Mouse (Mus musculus): Measurements from ENCODE around the gene Adra2b. TPM values are rescaled to one million over a fixed set of nuclear protein-coding genes. Genes with fewer than 3 reads are reported as not detected.

Gene Adra2b
- 0.36 and 0.57 TPM in 2 replicates for polyA plus RNA-seq (2015; fragmentation: Nextera tagmentation; extraction: Ambion mirVana)

DNA sequence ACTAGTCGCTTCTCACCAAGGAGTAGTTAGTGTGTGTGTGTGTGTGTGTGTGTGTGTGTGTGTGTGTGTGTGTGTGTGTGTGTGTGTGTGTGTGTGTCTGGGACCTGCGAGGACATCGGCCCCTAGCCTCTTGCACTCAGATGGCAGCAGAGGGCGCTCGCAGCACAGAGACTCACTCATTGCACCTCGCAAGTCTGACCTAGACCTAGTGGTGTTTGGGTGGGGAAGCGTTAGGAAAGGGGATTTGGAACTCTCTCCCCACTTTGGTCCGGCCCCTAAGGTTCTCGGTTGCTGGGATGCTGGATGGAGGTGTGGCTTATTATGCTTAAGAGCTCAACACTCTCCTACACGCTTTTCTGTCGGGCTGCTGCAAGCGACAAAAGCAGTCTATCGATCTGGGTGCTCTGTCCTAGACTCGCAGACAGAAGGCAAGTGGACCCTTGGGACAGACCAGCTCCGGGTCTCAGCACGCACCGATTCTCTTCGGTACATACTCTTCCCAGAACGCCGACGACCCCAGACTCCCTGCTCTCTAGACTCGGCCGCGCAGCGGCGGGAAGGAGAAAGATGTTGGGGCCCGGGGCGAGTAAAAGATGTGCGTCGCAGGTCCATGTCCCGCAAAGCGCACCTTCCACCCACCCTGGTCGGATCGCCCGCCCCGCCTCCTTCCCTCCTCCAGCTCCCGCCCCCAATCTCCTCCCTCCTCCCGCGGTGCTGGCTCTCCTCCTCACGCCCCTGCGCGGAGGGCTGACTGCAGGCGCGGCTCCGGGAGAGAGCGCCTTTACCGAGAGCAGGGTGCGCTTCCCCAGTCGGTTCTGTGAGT lies at the start of gene Adra2b:
Adra2b (plus strand) TSS at position 750 of the 823 bp plus-strand sequence.
- H3K9ac ChIP-seq (ENCODE audit: low read length), result peak within 1 kb of the TSS; percentile 45; the same call in 1 of the 2 replicates
- no peaks in the 10 kb centered on the region for H3K36me3 ChIP-seq (ENCODE audit: control insufficient read depth, insufficient read depth, low read length)
- H3K4me2 ChIP-seq (replicated peaks; ENCODE audit: low read depth), result peak within 1 kb of the TSS; percentile 78
- H3K9me3 ChIP-seq (ENCODE audit: control insufficient read depth, low read length), result no peaks in the 10 kb centered on the region
- DNase-seq (ENCODE audit: low spot score), result peak; percentile 89
- WGBS, result under 1% methylated on average over 43 of the region's 49 CpGs
- peaks cover 14% of the 10 kb centered on the region; the same call in 1 of the 2 replicates for H3K27me3 ChIP-seq (ENCODE audit: control insufficient read depth, insufficient read depth, low read length)
- peak; percentile 78 for ATAC-seq (ENCODE audit: low FRiP score, low TSS enrichment)
- no peaks in the 10 kb centered on the region for H3K4me1 ChIP-seq (replicated peaks; ENCODE audit: control insufficient read depth, insufficient read depth)
- peak; percentile 91 for TF ChIP-seq CTCF (IDR thresholded peaks at IDR 0.05; ENCODE audit: low read depth)
- no peak for TF ChIP-seq EP300 (optimal IDR thresholded peaks at IDR 0.05)
- H3K4me3 ChIP-seq (ENCODE audit: low read depth, low read length), result peak within 1 kb of the TSS; percentile 44
- H3K27ac ChIP-seq (replicated peaks), result no peak within 1 kb of the TSS

DNA sequence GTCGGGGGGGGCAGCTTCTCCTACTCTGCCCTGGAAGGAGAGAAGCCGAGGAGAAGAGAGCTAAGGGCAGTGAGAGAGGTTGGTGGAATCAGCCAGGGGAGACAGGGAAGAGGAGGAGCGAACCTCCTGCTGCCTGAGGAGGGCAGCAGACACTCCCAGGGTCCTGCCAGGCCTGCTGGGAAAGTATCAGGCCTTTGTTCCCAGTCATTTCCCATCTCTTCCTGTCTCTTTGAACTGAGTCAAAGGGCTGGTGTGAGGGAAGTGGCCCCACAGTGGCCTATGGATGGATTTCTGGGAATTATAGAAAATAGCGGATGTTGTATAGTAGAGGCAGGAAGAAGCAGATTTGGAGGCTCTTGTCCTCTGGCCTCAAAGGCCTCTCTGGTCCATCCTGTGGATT lies 49.1 kb upstream of the Adra2b start:
- TF ChIP-seq EP300 (optimal IDR thresholded peaks at IDR 0.05), result no peak
- TF ChIP-seq CTCF (IDR thresholded peaks at IDR 0.05; ENCODE audit: low read depth), result peak; percentile 42; the same call in 1 of the 2 replicates
- no peaks in the 10 kb centered on the region for H3K9me3 ChIP-seq (ENCODE audit: control insufficient read depth, low read length)
- no peaks in the 10 kb centered on the region for H3K36me3 ChIP-seq (ENCODE audit: control insufficient read depth, insufficient read depth, low read length)
- ATAC-seq (ENCODE audit: low FRiP score, low TSS enrichment), result 0 out of 2 replicates have a peak, but pooled peaks have one; percentile 12
- H3K4me2 ChIP-seq (replicated peaks; ENCODE audit: low read depth), result no peak overlapping the region
- H3K4me3 ChIP-seq (ENCODE audit: low read depth, low read length), result no peak overlapping the region
- H3K9ac ChIP-seq (ENCODE audit: low read length), result no peak overlapping the region
- no peak for DNase-seq (ENCODE audit: low spot score)
- H3K27ac ChIP-seq (replicated peaks), result no peak overlapping the region
- H3K4me1 ChIP-seq (replicated peaks; ENCODE audit: control insufficient read depth, insufficient read depth), result no peaks in the 10 kb centered on the region
- WGBS, result 58% methylated on average over 4 of the region's 4 CpGs
- no peaks in the 10 kb centered on the region for H3K27me3 ChIP-seq (ENCODE audit: control insufficient read depth, insufficient read depth, low read length)

DNA sequence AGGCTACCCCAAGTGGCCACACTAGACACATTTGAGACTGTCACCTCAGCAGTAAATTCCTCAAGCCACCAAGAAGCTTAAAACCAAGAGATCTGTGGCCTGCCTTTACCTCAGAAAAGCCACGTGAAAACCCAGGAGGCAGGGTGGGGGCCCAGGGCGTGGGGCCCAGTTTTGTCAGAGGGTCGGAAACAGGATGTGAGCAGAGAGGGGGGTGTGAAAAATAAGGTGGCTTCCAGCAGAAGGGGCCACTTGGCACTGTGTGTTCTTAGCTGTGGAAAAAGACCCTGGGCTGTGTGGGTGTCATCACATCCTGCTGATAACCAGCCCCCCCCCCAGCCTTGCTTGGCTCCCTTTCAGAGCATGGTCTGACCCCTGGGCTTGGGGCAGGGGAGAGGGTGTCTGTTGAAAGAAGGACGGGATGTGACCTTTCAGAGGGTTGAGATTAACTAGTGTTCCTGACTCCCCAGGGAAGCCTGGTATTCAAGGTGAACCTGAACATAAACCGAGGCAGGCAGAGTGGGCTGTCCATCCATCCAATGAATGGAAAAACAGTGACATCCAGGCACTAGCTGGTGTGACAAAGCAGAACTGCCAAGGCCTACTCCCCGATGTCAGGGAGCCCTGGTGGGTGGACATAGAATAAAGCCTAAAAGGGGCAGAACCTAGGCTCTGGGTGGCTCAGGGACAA lies 48.4 kb upstream of the Adra2b start:
- no peaks in the 10 kb centered on the region for H3K36me3 ChIP-seq (ENCODE audit: control insufficient read depth, insufficient read depth, low read length)
- H3K4me2 ChIP-seq (replicated peaks; ENCODE audit: low read depth), result no peak overlapping the region
- no peaks in the 10 kb centered on the region for H3K27me3 ChIP-seq (ENCODE audit: control insufficient read depth, insufficient read depth, low read length)
- TF ChIP-seq CTCF (IDR thresholded peaks at IDR 0.05; ENCODE audit: low read depth) (no peak), EP300 (optimal IDR thresholded peaks at IDR 0.05) (no peak)
- H3K4me1 ChIP-seq (replicated peaks; ENCODE audit: control insufficient read depth, insufficient read depth), result no peaks in the 10 kb centered on the region
- H3K4me3 ChIP-seq (ENCODE audit: low read depth, low read length), result no peak overlapping the region
- H3K27ac ChIP-seq (replicated peaks), result no peak overlapping the region
- no peak overlapping the region for H3K9ac ChIP-seq (ENCODE audit: low read length)
- H3K9me3 ChIP-seq (ENCODE audit: control insufficient read depth, low read length), result no peaks in the 10 kb centered on the region
- WGBS, result 77% methylated on average over 6 of the region's 6 CpGs
- DNase-seq (ENCODE audit: low spot score) (no peak), ATAC-seq (ENCODE audit: low FRiP score, low TSS enrichment) (no peak)

DNA sequence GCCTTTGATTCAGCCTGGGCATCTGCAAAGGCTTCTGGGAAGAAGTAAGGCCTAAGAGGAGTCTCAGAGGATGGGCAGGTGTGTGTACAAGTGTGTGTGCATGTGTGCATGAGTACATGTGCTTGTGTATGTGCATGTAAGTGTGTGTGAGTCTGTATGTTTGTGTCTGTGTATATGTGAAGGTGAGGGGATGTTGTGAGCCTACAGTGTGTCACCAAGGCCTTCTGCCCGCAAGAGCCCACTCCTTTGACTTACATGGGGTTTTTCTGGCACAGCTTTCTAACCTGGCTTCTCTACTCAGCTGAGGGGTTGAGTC lies 47.9 kb upstream of the Adra2b start:
- H3K4me3 ChIP-seq (ENCODE audit: low read depth, low read length), result no peak overlapping the region
- ATAC-seq (ENCODE audit: low FRiP score, low TSS enrichment) (no peak), DNase-seq (ENCODE audit: low spot score) (no peak)
- TF ChIP-seq EP300 (optimal IDR thresholded peaks at IDR 0.05) (no peak), CTCF (IDR thresholded peaks at IDR 0.05; ENCODE audit: low read depth) (no peak)
- H3K4me1 ChIP-seq (replicated peaks; ENCODE audit: control insufficient read depth, insufficient read depth), result no peaks in the 10 kb centered on the region
- no peak overlapping the region for H3K4me2 ChIP-seq (replicated peaks; ENCODE audit: low read depth)
- WGBS, result 100% methylated on average over 1 of the region's 1 CpGs
- no peak overlapping the region for H3K27ac ChIP-seq (replicated peaks)
- no peaks in the 10 kb centered on the region for H3K27me3 ChIP-seq (ENCODE audit: control insufficient read depth, insufficient read depth, low read length)
- no peaks in the 10 kb centered on the region for H3K36me3 ChIP-seq (ENCODE audit: control insufficient read depth, insufficient read depth, low read length)
- no peaks in the 10 kb centered on the region for H3K9me3 ChIP-seq (ENCODE audit: control insufficient read depth, low read length)
- H3K9ac ChIP-seq (ENCODE audit: low read length), result no peak overlapping the region

DNA sequence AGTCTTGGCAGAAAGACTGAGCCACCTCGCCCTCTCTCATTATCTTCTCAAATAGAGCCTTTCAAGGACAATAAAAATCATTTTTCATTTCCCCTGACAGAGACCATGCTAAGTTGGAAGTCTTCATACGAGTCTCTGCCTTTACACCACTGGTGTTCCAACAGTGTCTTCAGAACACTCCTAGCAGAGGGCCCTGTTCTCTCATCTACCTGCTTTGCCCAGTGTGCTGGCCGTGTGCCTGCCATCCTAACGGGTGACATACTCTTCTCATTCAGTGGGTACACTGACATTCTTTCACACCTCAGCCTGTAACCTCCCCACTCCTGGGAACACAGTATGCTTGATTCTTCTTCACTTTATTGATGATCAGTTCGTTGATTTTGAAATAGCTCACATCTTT lies 46.6 kb upstream of the Adra2b start:
- no peaks in the 10 kb centered on the region for H3K27me3 ChIP-seq (ENCODE audit: control insufficient read depth, insufficient read depth, low read length)
- DNase-seq (ENCODE audit: low spot score) (no peak), ATAC-seq (ENCODE audit: low FRiP score, low TSS enrichment) (no peak)
- TF ChIP-seq CTCF (IDR thresholded peaks at IDR 0.05; ENCODE audit: low read depth) (no peak), EP300 (optimal IDR thresholded peaks at IDR 0.05) (no peak)
- no peak overlapping the region for H3K27ac ChIP-seq (replicated peaks)
- no peak overlapping the region for H3K4me3 ChIP-seq (ENCODE audit: low read depth, low read length)
- no peaks in the 10 kb centered on the region for H3K36me3 ChIP-seq (ENCODE audit: control insufficient read depth, insufficient read depth, low read length)
- no peak overlapping the region for H3K4me2 ChIP-seq (replicated peaks; ENCODE audit: low read depth)
- WGBS, result 68% methylated on average over 5 of the region's 5 CpGs
- H3K9ac ChIP-seq (ENCODE audit: low read length), result no peak overlapping the region
- H3K4me1 ChIP-seq (replicated peaks; ENCODE audit: control insufficient read depth, insufficient read depth), result no peaks in the 10 kb centered on the region
- H3K9me3 ChIP-seq (ENCODE audit: control insufficient read depth, low read length), result no peaks in the 10 kb centered on the region

DNA sequence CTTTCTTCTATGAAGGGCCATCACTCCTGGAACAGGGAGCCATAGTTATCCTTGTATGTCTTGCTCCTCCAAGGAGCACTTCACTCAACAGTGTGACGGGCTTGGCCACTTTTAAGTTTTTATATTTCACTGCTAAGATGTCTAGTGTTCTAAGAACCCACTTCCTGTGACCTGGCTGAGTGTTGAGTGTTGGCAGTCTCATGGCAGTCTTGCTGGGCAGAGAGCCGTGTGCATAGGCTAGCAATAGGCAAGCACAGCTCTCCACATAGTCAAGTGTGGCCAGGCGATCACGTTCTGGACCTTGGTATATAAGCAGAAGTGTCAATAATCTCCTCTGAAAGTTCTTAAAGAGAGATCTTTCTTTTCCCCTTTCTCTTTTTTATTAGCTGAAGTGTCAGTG lies 44.9 kb upstream of the Adra2b start:
- Histone ChIP-seq H3K4me2 (replicated peaks; ENCODE audit: low read depth) (no peak overlapping the region), H3K27me3 (ENCODE audit: control insufficient read depth, insufficient read depth, low read length) (no peaks in the 10 kb centered on the region), H3K36me3 (ENCODE audit: control insufficient read depth, insufficient read depth, low read length) (no peaks in the 10 kb centered on the region), H3K4me1 (replicated peaks; ENCODE audit: control insufficient read depth, insufficient read depth) (no peaks in the 10 kb centered on the region), H3K9me3 (ENCODE audit: control insufficient read depth, low read length) (no peaks in the 10 kb centered on the region), H3K9ac (ENCODE audit: low read length) (no peak overlapping the region), H3K4me3 (ENCODE audit: low read depth, low read length) (no peak overlapping the region), H3K27ac (replicated peaks) (no peak overlapping the region)
- WGBS, result 83% methylated on average over 4 of the region's 4 CpGs
- ATAC-seq (ENCODE audit: low FRiP score, low TSS enrichment) (no peak), DNase-seq (ENCODE audit: low spot score) (no peak)
- TF ChIP-seq CTCF (IDR thresholded peaks at IDR 0.05; ENCODE audit: low read depth) (no peak), EP300 (optimal IDR thresholded peaks at IDR 0.05) (no peak)
